Mouse (Mus musculus) heart, adult 2 months (tissue): ENCODE results near the gene Pecr.
"Not testable (repeated sequence)": the region's sequence is repeated elsewhere in the genome, so short reads cannot be mapped to it uniquely, and the experiment has no call there.

Source experiments
- CTCF ChIP-seq: fragments of 200-600 bp; IDR thresholded peaks from 2 replicates; pipeline ENCODE4 v1.8.1; 2022; ENCODE audit warnings: antibody characterized with exemption, mild to moderate bottlenecking, moderate library complexity
- POLR2A ChIP-seq: fragments of 200-500 bp; IDR thresholded peaks from 2 replicates; pipeline ENCODE4 v1.6.1; 2011; ENCODE audit warnings: mild to moderate bottlenecking, low read depth, low read length, control low read depth; ENCODE audit not compliant: insufficient read depth

DNA sequence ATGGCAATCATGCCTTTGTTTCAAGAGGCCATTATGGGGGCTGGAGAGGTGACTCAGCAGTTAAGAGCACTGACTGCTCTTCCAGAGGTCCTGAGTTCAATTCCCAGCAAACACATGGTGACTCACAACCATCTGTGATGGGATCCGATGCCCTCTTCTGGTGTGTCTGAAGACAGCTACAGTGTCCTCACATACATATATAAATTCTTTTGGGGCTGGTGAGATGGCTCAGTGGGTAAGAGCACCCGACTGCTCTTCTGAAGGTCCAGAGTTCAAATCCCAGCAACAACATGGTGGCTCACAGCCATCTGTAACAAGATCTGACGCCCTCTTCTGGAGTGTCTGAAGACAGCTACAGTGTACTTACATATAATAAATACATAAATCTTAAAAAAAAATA lies 45.0 kb downstream of the Pecr start:
- not testable (repeated sequence) for TF ChIP-seq POLR2A, CTCF
